Mouse (Mus musculus) midbrain, embryonic 16.5 days (tissue): Measurements from ENCODE around the gene Bcl2. TPM values are rescaled to one million over a fixed set of nuclear protein-coding genes. Genes with fewer than 3 reads are reported as not detected.

Experiments used
- ATAC-seq: fragments of 200-750 bp; cut with Nextera tagmentation; 2 replicates; pipeline ENCODE4 v1.8.0; 2017; ENCODE audit warnings: moderate TSS enrichment
- H3K27ac ChIP-seq: fragments of 300-500 bp; sonication (generic); 2 replicates; pipeline ENCODE4 v1.5.1; 2014; ENCODE audit warnings: mild to moderate bottlenecking, low read length, mixed read lengths
- H3K27me3 ChIP-seq: fragments of 300-500 bp; sonication (generic); 2 replicates; pipeline ENCODE4 v1.6.1; 2014; ENCODE audit warnings: low read depth, low read length, mixed read lengths; ENCODE audit not compliant: control insufficient read depth, insufficient read depth
- H3K36me3 ChIP-seq: fragments of 300-500 bp; sonication (generic); 2 replicates; pipeline ENCODE4 v1.6.1; 2014; ENCODE audit warnings: mild to moderate bottlenecking, low read length, moderate library complexity, mixed read lengths; ENCODE audit not compliant: control insufficient read depth, insufficient read depth
- H3K4me1 ChIP-seq: fragments of 300-500 bp; sonication (generic); 2 replicates; pipeline ENCODE4 v1.6.1; 2014; ENCODE audit warnings: mild to moderate bottlenecking, low read length, mixed read lengths; ENCODE audit not compliant: control insufficient read depth, insufficient read depth
- H3K4me2 ChIP-seq: fragments of 300-500 bp; sonication (generic); 2 replicates; pipeline ENCODE4 v1.6.1; 2014; ENCODE audit warnings: mild to moderate bottlenecking, low read length, mixed read lengths
- H3K4me3 ChIP-seq: fragments of 300-500 bp; sonication (generic); 2 replicates; pipeline ENCODE4 v1.5.1; 2014; ENCODE audit warnings: low read depth, mild to moderate bottlenecking, low read length, moderate library complexity, mixed read lengths
- H3K9ac ChIP-seq: fragments of 300-500 bp; sonication (generic); 2 replicates; pipeline ENCODE4 v1.6.1; 2014; ENCODE audit warnings: low read depth, low read length, mixed read lengths
- H3K9me3 ChIP-seq: fragments of 300-500 bp; sonication (generic); replicated peaks from 2 replicates; pipeline ENCODE4 v1.6.1; 2014; ENCODE audit warnings: mild to moderate bottlenecking, low read length, mixed read lengths; ENCODE audit not compliant: control insufficient read depth, poor library complexity, severe bottlenecking
- WGBS: fragments of 180-500 bp; shearing (Covaris S2); extraction: QIAGEN DNeasy Blood & Tissue Kit; methylation state at CpG from one replicate; pipeline ENCODE4 v1.1.7; 2014; 5-methylcytosine and 5-hydroxymethylcytosine counted together
- polyA plus RNA-seq: library from polyadenylated mRNA; unstranded; fragments of >200 nt; fragmentation: Nextera tagmentation; extraction: Ambion mirVana; gene quantifications from 2 replicates; pipeline ENCODE4 v1.2.1, GENCODE M21; 2015

Gene Bcl2
- polyA plus RNA-seq, 1 experiment from 2014 or later, result 16.2 TPM

GRCm38 (mm10) chr1:106685702-106686101 lies 28.4 kb downstream of the Bcl2 start:
- Histone ChIP-seq H3K36me3 (no peaks in the 10 kb centered on the region), H3K4me1 (no peaks in the 10 kb centered on the region), H3K27ac (no peak overlapping the region), H3K9me3 (no peaks in the 10 kb centered on the region), H3K4me3 (no peak overlapping the region), H3K9ac (no peak overlapping the region), H3K27me3 (no peaks in the 10 kb centered on the region), H3K4me2 (no peak overlapping the region)
- no peak for ATAC-seq
- WGBS, result 64% methylated on average over 2 of the region's 2 CpGs

- Histone ChIP-seq H3K9ac (no peak overlapping the region), H3K27ac (no peak overlapping the region), H3K36me3 (no peaks in the 10 kb centered on the region), H3K4me3 (no peak overlapping the region), H3K4me2 (no peak overlapping the region), H3K4me1 (no peaks in the 10 kb centered on the region), H3K27me3 (no peaks in the 10 kb centered on the region), H3K9me3 (no peaks in the 10 kb centered on the region)
- 92% methylated on average over 3 of the region's 3 CpGs for WGBS
- ATAC-seq, result no peak
Observed at GRCm38 (mm10) chr1:106684546-106684945, 29.5 kb downstream of the Bcl2 start.

DNA sequence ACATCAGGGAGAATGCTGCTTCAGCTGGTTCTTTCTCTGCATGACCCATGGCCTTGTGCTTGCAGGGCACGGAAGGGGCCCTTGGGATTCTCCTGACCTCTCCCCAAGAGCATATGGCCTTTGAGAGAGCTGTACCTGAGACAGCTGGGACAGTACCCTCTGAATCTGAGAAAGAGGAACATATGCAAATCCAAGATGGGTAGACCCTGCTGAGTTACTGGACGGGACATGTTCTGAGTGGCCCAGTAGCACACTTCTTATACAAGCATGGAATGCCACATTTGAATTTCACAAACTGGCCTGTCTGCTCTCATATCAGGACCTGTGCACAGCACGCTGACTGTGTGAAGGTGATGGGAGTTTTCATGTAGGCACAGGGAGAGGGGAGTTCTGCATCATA lies 31.2 kb downstream of the Bcl2 start:
- Histone ChIP-seq H3K27me3 (no peaks in the 10 kb centered on the region), H3K9me3 (no peaks in the 10 kb centered on the region), H3K4me1 (no peaks in the 10 kb centered on the region), H3K4me3 (no peak overlapping the region), H3K9ac (no peak overlapping the region), H3K27ac (no peak overlapping the region), H3K4me2 (no peak overlapping the region), H3K36me3 (no peaks in the 10 kb centered on the region)
- 88% methylated on average over 3 of the region's 3 CpGs for WGBS
- no peak for ATAC-seq

GRCm38 (mm10) chr1:106679800-106680515 lies 34.1 kb downstream of the Bcl2 start:
- H3K4me2 ChIP-seq, result no peak overlapping the region
- no peaks in the 10 kb centered on the region for H3K4me1 ChIP-seq
- H3K4me3 ChIP-seq, result no peak overlapping the region
- H3K27ac ChIP-seq, result no peak overlapping the region
- no peaks in the 10 kb centered on the region for H3K27me3 ChIP-seq
- WGBS, result 78% methylated on average over 6 of the region's 6 CpGs
- no peaks in the 10 kb centered on the region for H3K9me3 ChIP-seq
- H3K36me3 ChIP-seq, result no peaks in the 10 kb centered on the region
- ATAC-seq, result no peak
- H3K9ac ChIP-seq, result no peak overlapping the region

DNA sequence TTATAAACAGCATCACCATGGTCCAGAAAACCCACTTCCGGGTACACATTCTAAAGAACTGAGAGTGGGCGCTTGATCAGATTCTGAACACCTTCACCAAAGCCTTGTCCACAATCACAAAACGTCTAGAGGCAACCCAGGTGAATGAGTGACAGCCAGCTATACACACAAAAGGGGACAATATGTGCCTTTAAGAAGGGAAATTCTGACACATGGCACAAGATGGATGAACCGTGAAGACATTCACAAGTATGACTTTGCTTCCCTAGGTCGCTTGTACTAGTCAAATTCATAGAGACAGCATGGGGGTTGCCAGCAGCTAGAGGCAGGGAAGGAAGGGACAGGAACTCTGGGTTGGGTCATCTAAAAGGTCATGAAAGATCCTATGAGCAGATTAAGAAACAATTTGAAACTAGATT lies 36.0 kb downstream of the Bcl2 start:
- H3K4me3 ChIP-seq, result no peak overlapping the region
- H3K4me1 ChIP-seq, result no peaks in the 10 kb centered on the region
- H3K9ac ChIP-seq, result no peak overlapping the region
- 79% methylated on average over 5 of the region's 5 CpGs for WGBS
- no peaks in the 10 kb centered on the region for H3K9me3 ChIP-seq
- no peaks in the 10 kb centered on the region for H3K27me3 ChIP-seq
- no peaks in the 10 kb centered on the region for H3K36me3 ChIP-seq
- H3K4me2 ChIP-seq, result no peak overlapping the region
- no peak overlapping the region for H3K27ac ChIP-seq
- ATAC-seq, result no peak

DNA sequence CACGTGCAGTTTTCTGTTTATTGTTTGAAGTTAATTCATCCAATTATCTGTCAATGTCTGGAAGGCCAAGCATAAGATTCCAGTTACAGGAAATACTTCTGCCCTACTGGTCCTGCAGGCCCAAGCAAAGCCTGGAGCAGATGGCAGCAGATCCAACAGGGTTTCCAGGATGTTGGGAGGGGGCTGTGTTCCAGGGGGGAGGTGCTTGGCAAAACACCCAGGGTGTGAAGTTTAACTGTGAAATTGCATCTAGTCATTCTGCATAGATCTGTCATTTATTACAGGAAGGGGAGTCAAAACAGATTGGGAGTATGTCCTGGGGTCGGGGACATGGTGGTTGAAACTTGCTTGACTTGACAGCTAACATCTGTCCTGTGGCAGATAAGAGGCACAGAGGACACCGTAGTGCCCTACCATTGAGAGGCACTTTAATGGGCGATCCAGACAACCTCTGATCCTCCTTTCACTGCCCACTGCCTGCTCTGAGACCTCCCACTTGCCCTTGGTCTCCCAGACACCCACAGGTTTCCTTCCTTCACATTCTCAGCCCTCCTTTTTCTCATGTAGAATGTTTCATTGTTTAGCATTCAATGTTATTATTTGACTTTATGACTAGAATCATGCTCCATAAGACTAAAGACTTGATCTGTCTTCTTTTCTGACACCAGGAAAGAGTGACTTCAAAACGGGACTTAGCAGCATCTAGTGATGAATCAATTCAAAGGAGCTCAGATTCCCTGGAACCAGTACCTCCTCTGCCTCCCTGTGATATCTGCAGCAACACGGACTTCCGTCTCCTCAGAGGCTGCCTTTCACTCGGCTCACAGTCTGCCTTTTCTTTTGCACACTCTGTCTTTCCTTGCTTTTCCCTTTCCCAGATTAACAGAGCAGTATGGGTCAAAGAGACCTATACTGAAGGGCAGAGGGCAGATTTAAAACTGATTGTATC lies 47.7 kb downstream of the Bcl2 start:
- Histone ChIP-seq H3K4me3 (no peak overlapping the region), H3K4me1 (peaks cover 3% of the 10 kb centered on the region), H3K9me3 (no peaks in the 10 kb centered on the region), H3K36me3 (no peaks in the 10 kb centered on the region), H3K9ac (no peak overlapping the region), H3K27me3 (no peaks in the 10 kb centered on the region), H3K4me2 (no peak overlapping the region), H3K27ac (no peak overlapping the region)
- 64% methylated on average over 8 of the region's 8 CpGs for WGBS
- ATAC-seq, result no peak

DNA sequence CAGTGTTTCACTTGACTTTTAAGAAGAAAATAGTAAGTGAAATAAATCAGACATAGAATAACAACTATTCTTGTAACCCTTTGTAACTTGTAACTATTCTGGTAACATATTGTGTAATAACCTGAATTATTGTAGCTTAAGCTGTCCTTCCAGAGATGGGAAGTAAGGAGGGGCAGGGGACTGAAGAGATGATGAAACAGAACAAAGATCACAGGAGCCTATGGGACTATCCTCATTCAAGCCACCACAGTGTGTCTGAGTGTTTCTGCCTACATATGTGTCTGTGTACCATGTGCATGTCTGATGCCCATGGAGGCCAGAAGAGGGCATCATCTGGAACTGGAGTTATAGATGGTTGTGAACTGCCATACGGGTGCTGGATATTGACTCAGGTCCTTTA lies 49.1 kb downstream of the Bcl2 start:
- no peak overlapping the region for H3K9ac ChIP-seq
- no peak overlapping the region for H3K4me2 ChIP-seq
- no peak for ATAC-seq
- WGBS, result 83% methylated on average over 1 of the region's 1 CpGs
- no peaks in the 10 kb centered on the region for H3K9me3 ChIP-seq
- peaks cover 3% of the 10 kb centered on the region for H3K4me1 ChIP-seq
- no peak overlapping the region for H3K27ac ChIP-seq
- no peak overlapping the region for H3K4me3 ChIP-seq
- H3K27me3 ChIP-seq, result no peaks in the 10 kb centered on the region
- no peaks in the 10 kb centered on the region for H3K36me3 ChIP-seq

DNA sequence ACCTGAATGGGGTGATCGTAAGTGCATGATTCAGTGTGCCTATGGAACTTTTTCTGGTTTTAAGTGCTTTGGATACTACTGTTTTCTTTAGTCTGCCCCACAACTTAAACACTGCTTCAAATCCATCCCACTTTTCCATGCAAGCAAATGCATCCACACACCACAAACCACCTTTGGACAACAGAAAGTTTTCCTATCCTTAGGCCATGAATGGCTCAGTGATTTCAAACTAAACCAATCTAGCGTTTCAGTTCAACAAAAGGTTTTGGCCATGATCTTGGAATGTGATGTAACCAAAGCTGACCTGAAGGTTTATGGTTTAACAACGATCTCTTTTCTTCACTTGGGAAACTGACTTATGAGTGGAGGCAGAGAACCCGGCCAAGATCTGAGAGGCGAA lies 51.6 kb downstream of the Bcl2 start:
- Histone ChIP-seq H3K36me3 (no peaks in the 10 kb centered on the region), H3K27me3 (no peaks in the 10 kb centered on the region), H3K4me2 (no peak overlapping the region), H3K4me3 (no peak overlapping the region), H3K4me1 (peaks cover 3% of the 10 kb centered on the region), H3K27ac (no peak overlapping the region), H3K9ac (no peak overlapping the region), H3K9me3 (no peaks in the 10 kb centered on the region)
- ATAC-seq, result no peak
- 90% methylated on average over 5 of the region's 5 CpGs for WGBS

GRCm38 (mm10) chr1:106658293-106658847 lies 55.7 kb downstream of the Bcl2 start:
- H3K4me3 ChIP-seq, result no peak overlapping the region
- H3K36me3 ChIP-seq, result no peaks in the 10 kb centered on the region
- no peak overlapping the region for H3K9ac ChIP-seq
- no peaks in the 10 kb centered on the region for H3K4me1 ChIP-seq
- H3K9me3 ChIP-seq, result no peaks in the 10 kb centered on the region
- 77% methylated on average over 5 of the region's 5 CpGs for whole genome bisulfite sequencing
- no peak overlapping the region for H3K27ac ChIP-seq
- ATAC-seq, result no peak
- H3K27me3 ChIP-seq, result no peaks in the 10 kb centered on the region
- H3K4me2 ChIP-seq, result no peak overlapping the region
